Mouse (Mus musculus): ENCODE data around the gene Olfr998. TPM values are rescaled to one million over a fixed set of nuclear protein-coding genes. Genes with fewer than 3 reads are reported as not detected.
"Not testable (repeated sequence)": the region's sequence is repeated elsewhere in the genome, so short reads cannot be mapped to it uniquely, and the experiment has no call there.

Olfr998 gene
- total RNA-seq (2022): not detected

- not testable (repeated sequence) for DNase-seq (ENCODE audit: low spot score in 2 of 2)
Measured at GRCm38 (mm10) chr2:85588648-85589047, at the start of gene Olfr998. Gene Olfr998 (plus strand): TSS chr2:85588948.

GRCm38 (mm10) chr2:85554806-85555205 lies 33.9 kb upstream of the Olfr998 start:
- DNase-seq (ENCODE audit: low spot score in 2 of 2): no peak

GRCm38 (mm10) chr2:85560226-85560625 lies 28.5 kb upstream of the Olfr998 start:
- DNase-seq (ENCODE audit: low spot score in 2 of 2): no peak

GRCm38 (mm10) chr2:85561187-85561586 lies 27.6 kb upstream of the Olfr998 start:
- DNase-seq (ENCODE audit: low spot score in 2 of 2): peak in 1 of 2 experiments; percentile 47

GRCm38 (mm10) chr2:85578915-85579314 lies 9.8 kb upstream of the Olfr998 start, which contains the start of gene Olfr996:
Gene Olfr996 (plus strand): TSS chr2:85579215.
- no peak for DNase-seq (ENCODE audit: low spot score in 2 of 2)

GRCm38 (mm10) chr2:85611803-85612202 lies 23.1 kb downstream of the Olfr998 start, which contains the start of gene Olfr1000:
Gene Olfr1000 (minus strand): TSS chr2:85611903.
- no peak for DNase-seq (ENCODE audit: low spot score in 2 of 2)

Other genes with a start within 250 kb of the Olfr998 start
- not detected for gene Olfr987, start 249.6 kb upstream of the Olfr998 start, total RNA-seq (2022)
- not detected for gene Olfr988, start 225.7 kb upstream of the Olfr998 start, total RNA-seq (2022)
- not detected for gene Olfr992, start 179.5 kb upstream of the Olfr998 start, total RNA-seq (2022)
- not detected for gene Olfr993, start 174.1 kb upstream of the Olfr998 start, total RNA-seq (2022)
- gene Olfr994, start 152.5 kb upstream of the Olfr998 start, total RNA-seq (2022): not detected
- gene Olfr995, start 145.3 kb upstream of the Olfr998 start, total RNA-seq (2022): not detected
- gene 4833423E24Rik, start 69.9 kb upstream of the Olfr998 start, total RNA-seq (2022): under 1 TPM; 0.18 to 0.73 (median 0.27) TPM
- not detected for gene Olfr996, start 9.7 kb upstream of the Olfr998 start, total RNA-seq (2022)
- not detected for gene Olfr1000, start 23.0 kb downstream of the Olfr998 start, total RNA-seq (2022)
- gene Olfr1002, start 61.8 kb downstream of the Olfr998 start, total RNA-seq (2022): not detected
- gene Olfr154, start 75.5 kb downstream of the Olfr998 start, total RNA-seq (2022): not detected
- gene Olfr1006, start 89.8 kb downstream of the Olfr998 start, total RNA-seq (2022): not detected
- gene Olfr1008, start 100.5 kb downstream of the Olfr998 start, total RNA-seq (2022): not detected
- not detected for gene Olfr1009, start 126.5 kb downstream of the Olfr998 start, total RNA-seq (2022)
- not detected for gene Olfr1012, start 173.8 kb downstream of the Olfr998 start, total RNA-seq (2022)
- gene Olfr1013, start 178.2 kb downstream of the Olfr998 start, total RNA-seq (2022): not detected
- gene Olfr1014, start 183.8 kb downstream of the Olfr998 start, total RNA-seq (2022): not detected
- gene Olfr1015, start 193.1 kb downstream of the Olfr998 start, total RNA-seq (2022): not detected
- not detected for gene Olfr1016, start 213.6 kb downstream of the Olfr998 start, total RNA-seq (2022)
- not detected for gene Olfr1018, start 229.5 kb downstream of the Olfr998 start, total RNA-seq (2022)